Mouse (Mus musculus) liver, embryonic 14.5 days (tissue): ENCODE data around the gene Pde4d.

Source experiments
- CTCF ChIP-seq: IDR thresholded peaks from 2 replicates; pipeline ENCODE4 v1.5.1; 2016; ENCODE audit warnings: antibody characterized with exemption, low read depth, control low read depth
- EP300 ChIP-seq: IDR thresholded peaks from 2 replicates; pipeline ENCODE4 v1.6.1; 2016; ENCODE audit warnings: antibody characterized with exemption, low read depth

- TF ChIP-seq EP300, result no peak
- TF ChIP-seq CTCF, result no peak
Observed at GRCm38 (mm10) chr13:109678991-109679390, 1229.2 kb downstream of the Pde4d start.
